Mouse (Mus musculus) E14TG2a.4 (cell line): ENCODE data around the gene Cbx8.

Experiments
- CTCF ChIP-seq: conservative IDR thresholded peaks from 2 replicates; pipeline ENCODE4 v1.5.1; 2014; ENCODE audit warnings: low read length
- POU5F1 ChIP-seq: IDR thresholded peaks from 2 replicates; pipeline ENCODE4 v1.6.1; 2014; ENCODE audit warnings: low read length, borderline replicate concordance

GRCm38 (mm10) chr11:119036447-119036846, 4.3 kb downstream of the Cbx8 start:
- TF ChIP-seq CTCF (no peak), POU5F1 (no peak)
